Mouse (Mus musculus) neural tube, embryonic 13.5 days (tissue): ENCODE measurements at regions not wholly inside any gene's neighbourhood (a gene's known extent, or its start where the extent isn't known, plus 50 kb on each side); places are given as distances from the start of the nearest gene placed in this dataset.

ENCODE experiments used
- ATAC-seq: fragments of 200-750 bp; cut with Nextera tagmentation; 2 replicates; pipeline ENCODE4 v1.8.0; 2017; ENCODE audit warnings: low read depth, mild to moderate bottlenecking, moderate TSS enrichment, moderate library complexity
- H3K27ac ChIP-seq: fragments of 300-500 bp; sonication (generic); replicated peaks from 2 replicates; pipeline ENCODE4 v1.5.1; 2015; ENCODE audit warnings: moderate library complexity, mild to moderate bottlenecking, inconsistent platforms
- H3K27me3 ChIP-seq: fragments of 300-500 bp; sonication (generic); 2 replicates; pipeline ENCODE4 v1.6.1; 2015; ENCODE audit warnings: mild to moderate bottlenecking, inconsistent platforms
- H3K36me3 ChIP-seq: fragments of 300-500 bp; sonication (generic); 2 replicates; pipeline ENCODE4 v1.6.1; 2015; ENCODE audit warnings: mild to moderate bottlenecking, inconsistent platforms
- H3K4me1 ChIP-seq: fragments of 300-500 bp; sonication (generic); replicated peaks from 2 replicates; pipeline ENCODE4 v1.6.1; 2015; ENCODE audit warnings: inconsistent platforms
- H3K4me2 ChIP-seq: fragments of 300-500 bp; sonication (generic); 2 replicates; pipeline ENCODE4 v1.6.1; 2015; ENCODE audit warnings: inconsistent platforms, mild to moderate bottlenecking, moderate library complexity
- H3K4me3 ChIP-seq: fragments of 300-500 bp; sonication (generic); 2 replicates; pipeline ENCODE4 v1.5.1; 2015; ENCODE audit warnings: mild to moderate bottlenecking, inconsistent platforms
- H3K9ac ChIP-seq: fragments of 300-500 bp; sonication (generic); 2 replicates; pipeline ENCODE4 v1.6.1; 2015; ENCODE audit warnings: moderate library complexity, mild to moderate bottlenecking, inconsistent platforms
- H3K9me3 ChIP-seq: fragments of 300-500 bp; sonication (generic); 2 replicates; pipeline ENCODE4 v1.6.1; 2016; ENCODE audit warnings: inconsistent platforms
- WGBS: fragments of 180-500 bp; shearing (Covaris S2); methylation state at CpG from one replicate; pipeline ENCODE4 v1.1.7; 2015; 5-methylcytosine and 5-hydroxymethylcytosine counted together

DNA sequence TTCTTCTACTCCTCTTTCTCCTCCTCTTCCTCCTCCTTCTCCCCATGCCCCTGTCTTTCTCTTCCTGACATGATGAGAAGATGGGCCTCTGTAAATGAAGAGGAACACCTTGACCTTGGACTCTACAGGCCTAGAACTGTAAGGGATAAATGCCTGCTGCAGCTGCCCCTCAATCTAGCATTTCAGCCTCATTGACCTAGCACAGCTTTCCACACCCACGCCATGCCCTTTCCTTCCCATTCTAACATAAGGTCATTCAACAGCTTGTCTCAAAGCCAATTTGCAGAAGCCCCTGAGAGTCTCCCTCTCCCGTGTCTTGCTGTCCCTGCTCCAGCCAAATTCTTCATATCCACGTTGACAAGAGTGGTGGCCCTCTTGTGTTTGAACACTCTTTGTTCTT lies 63.8 kb upstream of the Dscam start:
- Histone ChIP-seq H3K9me3 (no peaks in the 10 kb centered on the region), H3K27ac (no peak overlapping the region), H3K9ac (no peak overlapping the region), H3K36me3 (no peaks in the 10 kb centered on the region), H3K4me2 (no peak overlapping the region), H3K4me3 (no peak overlapping the region), H3K27me3 (no peaks in the 10 kb centered on the region), H3K4me1 (no peaks in the 10 kb centered on the region)
- ATAC-seq = no peak
- 45% methylated on average over 3 of the region's 3 CpGs for WGBS

DNA sequence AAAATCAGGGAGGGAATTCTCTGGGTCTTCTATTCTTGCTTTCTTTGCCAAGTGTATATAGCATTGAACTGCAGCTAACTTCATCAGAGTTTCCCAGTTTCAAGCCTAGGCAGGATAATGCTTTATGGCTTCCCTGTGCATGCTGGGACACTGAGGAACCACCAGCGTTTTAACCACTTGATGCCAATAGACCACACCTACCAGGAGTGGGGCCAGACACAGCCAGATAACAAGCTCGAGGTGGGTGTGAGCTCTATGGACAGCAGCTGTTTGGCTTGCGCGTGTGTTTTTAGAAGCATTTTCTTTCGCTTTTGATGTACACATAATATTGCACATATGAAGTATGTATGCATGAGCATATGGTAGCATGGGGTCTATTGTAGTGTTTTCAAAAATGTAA lies 69.1 kb upstream of the Dscam start:
- no peaks in the 10 kb centered on the region for H3K36me3 ChIP-seq
- H3K27ac ChIP-seq = no peak overlapping the region
- no peak overlapping the region for H3K4me2 ChIP-seq
- no peak for ATAC-seq
- H3K9me3 ChIP-seq = no peaks in the 10 kb centered on the region
- H3K4me3 ChIP-seq = no peak overlapping the region
- WGBS = 81% methylated on average over 5 of the region's 5 CpGs
- H3K27me3 ChIP-seq = no peaks in the 10 kb centered on the region
- no peak overlapping the region for H3K9ac ChIP-seq
- H3K4me1 ChIP-seq = no peaks in the 10 kb centered on the region

DNA sequence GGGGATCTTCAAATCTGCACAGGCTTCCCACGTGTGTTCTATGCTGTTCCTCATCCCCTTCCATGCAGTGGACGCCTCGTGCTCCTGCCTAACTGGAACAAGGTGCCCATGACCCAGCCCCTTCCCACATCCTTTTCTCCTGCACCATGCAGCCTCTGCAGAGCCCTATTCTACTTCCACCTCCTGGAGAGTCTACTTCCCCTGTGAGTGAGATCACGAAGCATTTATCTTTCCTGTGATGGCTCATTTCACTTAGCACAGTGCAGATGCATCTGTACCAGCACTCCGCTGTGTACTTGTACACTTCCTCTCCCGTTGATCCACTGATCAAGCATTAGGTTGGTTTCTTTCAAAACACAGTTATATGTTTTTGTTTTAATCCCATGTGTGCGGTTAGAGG lies 69.5 kb upstream of the Dscam start:
- ATAC-seq = no peak
- H3K4me2 ChIP-seq = no peak overlapping the region
- H3K27ac ChIP-seq = no peak overlapping the region
- H3K36me3 ChIP-seq = no peaks in the 10 kb centered on the region
- no peak overlapping the region for H3K9ac ChIP-seq
- WGBS = 80% methylated on average over 7 of the region's 7 CpGs
- no peaks in the 10 kb centered on the region for H3K27me3 ChIP-seq
- H3K4me1 ChIP-seq = no peaks in the 10 kb centered on the region
- H3K4me3 ChIP-seq = no peak overlapping the region
- no peaks in the 10 kb centered on the region for H3K9me3 ChIP-seq

DNA sequence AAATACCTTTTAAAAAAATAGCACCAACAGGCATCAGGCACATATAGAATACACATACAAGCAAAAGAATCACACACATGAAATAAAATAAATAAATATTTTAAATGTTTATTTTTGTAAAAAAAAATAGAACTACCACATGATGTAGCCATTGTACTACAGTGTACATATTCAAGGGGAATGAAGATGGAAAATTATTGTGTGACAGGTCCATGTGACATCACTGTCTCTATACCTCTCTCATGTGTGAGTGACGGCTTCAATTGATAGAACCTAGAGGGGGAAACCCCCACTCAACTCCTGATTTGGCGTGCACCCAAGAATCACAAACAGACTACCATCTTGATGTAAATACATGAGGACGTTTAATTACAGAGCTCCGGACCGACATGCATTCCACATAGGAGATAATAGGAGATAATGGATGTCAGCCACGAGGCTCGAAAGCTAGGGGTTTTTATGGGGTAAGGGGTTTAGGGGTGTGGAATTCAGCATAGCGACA lies 70.4 kb upstream of the Dscam start:
- Histone ChIP-seq H3K4me1 (no peaks in the 10 kb centered on the region), H3K4me3 (no peak overlapping the region), H3K9ac (no peak overlapping the region), H3K9me3 (no peaks in the 10 kb centered on the region), H3K27me3 (no peaks in the 10 kb centered on the region), H3K4me2 (no peak overlapping the region), H3K27ac (no peak overlapping the region), H3K36me3 (no peaks in the 10 kb centered on the region)
- WGBS = 70% methylated on average over 8 of the region's 8 CpGs
- ATAC-seq = no peak

DNA sequence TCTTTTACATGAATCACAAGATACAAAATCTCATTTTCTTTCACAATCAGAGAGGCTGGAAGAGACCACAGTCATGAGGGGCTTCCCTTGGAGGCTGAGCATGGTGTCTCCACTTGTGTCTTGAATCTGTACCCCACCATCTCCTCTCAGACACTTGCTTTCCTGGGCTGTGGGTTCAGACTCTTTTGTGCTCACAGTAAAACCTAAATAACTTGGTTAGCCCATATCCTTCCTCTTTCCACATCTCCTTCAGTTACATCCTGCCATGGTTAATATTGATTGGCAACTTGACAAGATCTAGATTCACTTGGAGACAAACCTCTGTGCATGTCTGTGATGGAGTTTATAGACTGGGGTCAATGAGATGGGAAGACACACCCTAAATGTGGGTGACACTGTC lies 71.1 kb upstream of the Dscam start:
- no peaks in the 10 kb centered on the region for H3K9me3 ChIP-seq
- H3K27me3 ChIP-seq = no peaks in the 10 kb centered on the region
- no peak overlapping the region for H3K4me2 ChIP-seq

DNA sequence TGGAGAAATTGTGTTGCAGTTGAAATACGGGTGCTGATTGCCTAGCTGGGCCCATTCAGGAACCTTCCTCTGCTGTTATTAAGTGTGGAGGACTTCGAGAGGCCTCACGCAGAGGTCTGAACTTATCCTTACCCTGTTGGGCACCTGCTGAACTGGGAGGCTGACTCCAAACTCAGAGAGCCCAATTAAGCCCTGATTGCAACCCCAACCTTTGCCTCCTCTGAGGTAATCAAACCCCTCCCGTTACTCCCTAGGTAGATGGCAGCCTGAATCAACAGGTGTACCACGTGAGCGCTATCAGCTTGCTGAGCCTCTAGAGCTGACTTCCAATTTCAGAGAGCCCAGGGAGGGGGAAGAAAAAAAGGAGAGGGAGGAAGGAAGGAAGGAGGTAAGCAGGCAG lies 79.9 kb upstream of the Dscam start:
- Histone ChIP-seq H3K4me1 (0 out of 2 replicates have a peak, but pooled peaks cover 5% of the 10 kb centered on the region), H3K36me3 (no peaks in the 10 kb centered on the region), H3K4me3 (no peak overlapping the region), H3K9me3 (no peaks in the 10 kb centered on the region), H3K27ac (no peak overlapping the region), H3K9ac (no peak overlapping the region), H3K4me2 (no peak overlapping the region), H3K27me3 (no peaks in the 10 kb centered on the region)
- no peak for ATAC-seq
- WGBS = 74% methylated on average over 6 of the region's 6 CpGs

More for the DNA sequence above, 71.1 kb upstream of the Dscam start:
- no peak overlapping the region for H3K9ac ChIP-seq
- H3K27ac ChIP-seq = no peak overlapping the region
- no peak overlapping the region for H3K4me3 ChIP-seq
- H3K4me1 ChIP-seq = no peaks in the 10 kb centered on the region
- H3K36me3 ChIP-seq = no peaks in the 10 kb centered on the region
- no peak for ATAC-seq

DNA sequence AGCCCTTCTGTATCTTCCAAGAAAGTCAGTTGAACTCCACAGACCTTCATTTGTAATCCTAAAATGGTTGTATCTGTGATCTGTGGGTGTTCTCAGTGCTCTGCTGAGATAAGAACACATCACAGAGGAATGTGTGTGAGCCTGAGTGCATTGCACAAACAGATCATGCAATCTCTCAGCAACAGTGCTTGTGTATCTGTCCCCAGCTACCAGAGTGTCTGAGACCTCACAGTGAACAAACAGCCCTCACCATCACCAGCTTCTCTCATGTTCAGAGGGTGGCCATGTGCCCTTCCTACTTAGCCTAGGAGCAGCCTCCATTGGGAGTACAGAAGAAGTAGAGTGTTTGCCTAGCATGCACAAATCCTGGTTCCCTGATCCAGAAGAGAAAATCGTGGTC lies 82.0 kb upstream of the Dscam start:
- no peak overlapping the region for H3K4me3 ChIP-seq
- no peak for ATAC-seq

DNA sequence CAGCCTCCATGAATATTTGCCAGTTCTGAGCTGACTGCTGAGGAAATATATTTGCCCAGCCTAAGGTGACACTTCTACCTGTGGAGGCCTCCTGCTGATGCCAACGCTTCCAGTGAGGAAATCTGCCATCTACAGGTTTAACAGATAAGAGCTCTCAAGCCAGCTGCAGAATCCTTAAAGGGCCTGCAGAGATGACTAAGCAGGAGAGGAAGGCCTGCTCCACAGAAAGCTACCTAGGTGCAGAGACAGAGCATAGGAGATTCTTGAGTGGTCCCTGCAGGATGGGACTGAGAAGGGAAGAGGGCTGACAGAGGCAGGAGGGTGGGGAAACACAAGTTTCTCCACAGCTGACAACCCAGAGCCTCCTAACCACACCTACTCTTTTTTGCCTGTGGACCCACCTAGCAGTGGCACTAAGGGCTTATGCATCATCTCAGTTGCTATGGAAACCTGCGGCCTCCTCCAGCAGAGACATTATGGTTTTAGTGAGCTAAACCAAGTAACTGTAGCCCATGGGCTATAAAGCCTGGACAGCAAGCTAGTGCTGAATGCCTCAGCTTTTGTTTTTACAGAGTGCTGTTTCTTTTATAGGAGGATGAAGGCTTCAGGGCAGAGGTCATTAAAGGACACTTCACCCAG lies 82.6 kb upstream of the Dscam start:
- Histone ChIP-seq H3K4me1 (0 out of 2 replicates have a peak, but pooled peaks cover 5% of the 10 kb centered on the region), H3K27ac (no peak overlapping the region), H3K9ac (no peak overlapping the region), H3K4me3 (no peak overlapping the region), H3K9me3 (no peaks in the 10 kb centered on the region), H3K4me2 (no peak overlapping the region), H3K27me3 (no peaks in the 10 kb centered on the region), H3K36me3 (no peaks in the 10 kb centered on the region)
- WGBS = 33% methylated on average over 2 of the region's 2 CpGs
- no peak for ATAC-seq

More for the DNA sequence above, 82.0 kb upstream of the Dscam start:
- no peaks in the 10 kb centered on the region for H3K27me3 ChIP-seq
- WGBS = 93% methylated on average over 1 of the region's 1 CpGs
- H3K27ac ChIP-seq = no peak overlapping the region
- H3K4me2 ChIP-seq = no peak overlapping the region
- no peaks in the 10 kb centered on the region for H3K9me3 ChIP-seq
- 0 out of 2 replicates have a peak, but pooled peaks cover 5% of the 10 kb centered on the region for H3K4me1 ChIP-seq
- no peaks in the 10 kb centered on the region for H3K36me3 ChIP-seq
- H3K9ac ChIP-seq = no peak overlapping the region

DNA sequence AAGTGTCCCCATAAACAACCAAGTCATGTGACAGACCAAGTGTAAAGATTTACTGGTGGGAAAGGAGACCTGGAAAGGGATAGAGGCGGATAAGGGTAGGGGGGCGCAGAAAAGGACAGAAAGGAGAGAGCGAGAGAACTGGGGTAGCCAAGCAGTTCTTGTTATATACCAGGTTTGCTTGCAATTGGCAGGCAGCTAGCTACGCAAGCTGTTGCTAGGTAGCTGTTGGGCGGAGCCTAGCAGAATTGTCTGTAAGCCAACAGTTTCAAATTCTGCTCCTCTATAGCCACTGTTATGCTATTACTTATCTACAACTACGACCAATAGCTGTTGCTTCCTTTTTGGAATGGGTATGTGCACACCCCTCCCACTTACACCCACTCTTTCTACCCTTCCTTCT lies 88.3 kb upstream of the Dscam start:
- Histone ChIP-seq H3K36me3 (no peaks in the 10 kb centered on the region), H3K27me3 (no peaks in the 10 kb centered on the region), H3K27ac (no peak overlapping the region), H3K4me1 (peaks cover 6% of the 10 kb centered on the region), H3K9ac (no peak overlapping the region), H3K4me2 (no peak overlapping the region), H3K9me3 (no peaks in the 10 kb centered on the region), H3K4me3 (no peak overlapping the region)
- WGBS = 87% methylated on average over 6 of the region's 6 CpGs
- ATAC-seq = no peak

DNA sequence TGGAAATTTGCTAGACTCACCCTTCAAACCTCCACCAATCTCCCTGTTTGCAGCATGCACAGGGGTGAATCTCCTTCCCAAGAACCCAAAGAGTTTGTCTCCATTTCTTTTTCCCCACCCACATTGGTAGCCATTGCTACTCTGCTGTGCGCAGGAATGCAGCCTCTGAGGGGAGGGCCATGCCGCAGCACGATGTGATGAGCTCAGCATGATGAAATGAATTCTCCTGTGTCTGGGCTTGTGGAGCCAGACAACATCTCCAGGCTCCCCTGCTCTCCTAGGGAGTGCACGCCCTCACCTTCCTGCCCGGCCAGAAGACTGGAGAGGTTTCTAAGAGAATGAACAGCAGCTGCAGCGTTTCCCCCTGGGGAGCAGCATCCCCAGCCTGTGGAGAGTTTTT lies 92.9 kb upstream of the Dscam start:
- no peaks in the 10 kb centered on the region for H3K9me3 ChIP-seq
- no peak overlapping the region for H3K4me2 ChIP-seq
- no peaks in the 10 kb centered on the region for H3K27me3 ChIP-seq
- 16% methylated on average over 6 of the region's 6 CpGs for WGBS
- peaks cover 12% of the 10 kb centered on the region for H3K4me1 ChIP-seq
- H3K36me3 ChIP-seq = no peaks in the 10 kb centered on the region
- no peak overlapping the region for H3K4me3 ChIP-seq
- no peak; the same call in 1 of the 2 replicates for ATAC-seq
- H3K9ac ChIP-seq = no peak overlapping the region
- H3K27ac ChIP-seq = peak overlapping the region; percentile 35

DNA sequence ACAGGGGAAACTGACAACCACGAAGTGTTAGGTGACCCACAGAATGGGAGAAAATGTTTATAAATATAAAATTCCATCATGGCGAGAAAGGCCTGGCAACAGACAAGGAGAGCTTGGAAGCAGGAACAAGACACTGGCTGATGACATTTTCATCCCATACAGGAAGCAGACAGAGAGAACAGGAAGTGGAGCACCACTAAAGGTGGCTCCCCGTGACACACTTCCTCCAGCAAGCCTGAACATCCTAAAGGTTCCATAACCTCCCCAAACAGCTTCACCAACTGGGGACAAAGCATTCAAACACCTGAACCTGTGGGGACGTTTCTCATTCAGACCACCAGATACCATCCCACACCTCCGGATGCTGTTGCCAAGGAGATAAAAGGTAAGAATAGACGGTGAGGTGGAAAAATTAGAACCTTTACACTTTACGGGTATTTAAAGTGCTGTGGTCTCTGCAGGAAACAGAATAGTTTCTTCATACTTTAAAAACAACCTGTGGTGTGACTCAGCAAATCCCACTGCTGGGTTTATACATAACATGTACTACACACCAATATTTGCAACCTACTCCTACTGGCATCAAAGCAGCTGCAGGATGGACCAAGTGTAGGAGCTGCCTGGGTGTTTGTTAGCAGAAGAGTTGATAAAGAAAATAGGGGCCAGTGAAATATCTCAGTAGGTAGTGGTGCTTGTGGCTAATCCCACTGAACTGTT lies 86.0 kb upstream of the Bace2 start:
- WGBS = 90% methylated on average over 7 of the region's 7 CpGs
- no peak for ATAC-seq
- Histone ChIP-seq H3K4me3 (no peak overlapping the region), H3K9me3 (no peaks in the 10 kb centered on the region), H3K9ac (no peak overlapping the region), H3K27ac (no peak overlapping the region), H3K36me3 (no peaks in the 10 kb centered on the region), H3K4me1 (peaks cover 6% of the 10 kb centered on the region; the same call in 1 of the 2 replicates), H3K4me2 (no peak overlapping the region), H3K27me3 (no peaks in the 10 kb centered on the region)

DNA sequence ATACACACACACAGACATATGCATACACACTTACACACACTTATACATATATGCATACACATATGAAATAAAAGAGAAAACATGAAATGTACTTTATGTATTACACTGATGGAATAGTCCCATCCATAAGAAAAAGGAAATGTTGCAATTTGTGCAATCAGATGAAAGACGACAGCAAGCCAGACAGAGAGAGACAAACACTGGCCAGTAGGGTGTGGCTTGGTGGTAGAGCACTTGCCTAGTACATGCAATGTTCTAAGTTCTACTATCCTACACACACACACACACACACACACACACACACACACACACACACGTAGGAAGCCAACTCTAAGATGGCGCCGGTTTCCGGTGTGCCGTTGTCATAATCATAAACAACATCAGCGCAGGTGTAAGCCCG lies 85.3 kb upstream of the Bace2 start:
- Histone ChIP-seq H3K4me2 (no peak overlapping the region), H3K27ac (no peak overlapping the region)
- no peak for ATAC-seq

More for the DNA sequence above, 85.3 kb upstream of the Bace2 start:
- Histone ChIP-seq H3K27me3 (no peaks in the 10 kb centered on the region), H3K36me3 (no peaks in the 10 kb centered on the region), H3K4me3 (no peak overlapping the region), H3K9me3 (no peaks in the 10 kb centered on the region), H3K4me1 (peaks cover 6% of the 10 kb centered on the region; the same call in 1 of the 2 replicates), H3K9ac (no peak overlapping the region)
- WGBS = 86% methylated on average over 8 of the region's 8 CpGs
